Mouse (Mus musculus): ENCODE data around the gene Chaf1a. TPM values are rescaled to one million over a fixed set of nuclear protein-coding genes. Genes with fewer than 3 reads are reported as not detected.

Gene Chaf1a
- total and polyA plus RNA-seq, 3 experiments = 49.5 to 116 TPM; not detected in 1

- peaks cover 2 to 9% of the 10 kb centered on the region in 2 experiments; a peak in 3 of 4 replicates for H3K36me3 ChIP-seq (ENCODE audit: control insufficient read depth in 1 of 2, insufficient read depth in 2 of 2, low read length in 2 of 2)
- H3K4me1 ChIP-seq (ENCODE audit: control insufficient read depth in 1 of 2, insufficient read depth in 2 of 2, low read length in 2 of 2) = peaks cover 0 to 12% of the 10 kb centered on the region in 2 experiments; a peak in 1 of 4 replicates
Measured at GRCm38 (mm10) chr17:56071126-56071525, 30.9 kb downstream of the Chaf1a start.

GRCm38 (mm10) chr17:56072243-56072642, 32.0 kb downstream of the Chaf1a start:
- no peak for TF ChIP-seq E2F4 (IDR thresholded peaks at IDR 0.05; ENCODE audit: borderline replicate concordance, low read depth, low read length)
- no peak for TF ChIP-seq HCFC1 (IDR thresholded peaks at IDR 0.05; ENCODE audit: low read depth, low read length)
- TF ChIP-seq ELF1 (IDR thresholded peaks at IDR 0.05; ENCODE audit: low read depth, low read length) = no peak
- TF ChIP-seq ZMIZ1 (IDR thresholded peaks at IDR 0.05; ENCODE audit: low read depth, low read length) = no peak
- no peak for TF ChIP-seq POLR2AphosphoS5 (IDR thresholded peaks at IDR 0.05; ENCODE audit: borderline replicate concordance, low read depth, low read length)
- no peak for TF ChIP-seq ZKSCAN1 (IDR thresholded peaks at IDR 0.05; ENCODE audit: low read depth, low read length)
- no peak for TF ChIP-seq MEF2A (IDR thresholded peaks at IDR 0.05; ENCODE audit: extremely low read depth, insufficient replicate concordance, low read depth, low read length, poor library complexity, severe bottlenecking)
- no peak for TF ChIP-seq GATA1 (IDR thresholded peaks at IDR 0.05; ENCODE audit: low read depth, low read length)
- no peak for TF ChIP-seq CTCF (IDR thresholded peaks at IDR 0.05 in 2 of 3, conservative IDR thresholded peaks at IDR 0.05 in 1 of 3; ENCODE audit: control insufficient read depth in 1 of 3, insufficient read depth in 1 of 3, low read depth in 2 of 3, low read length in 3 of 3, poor library complexity in 1 of 3, severe bottlenecking in 1 of 3)
- TF ChIP-seq ETS1 (IDR thresholded peaks at IDR 0.05; ENCODE audit: low read depth, low read length) = no peak
- TF ChIP-seq TCF12 (IDR thresholded peaks at IDR 0.05; ENCODE audit: low read depth, low read length) = no peak
- TF ChIP-seq USF1 (IDR thresholded peaks at IDR 0.05; ENCODE audit: low read depth, low read length) = no peak
- TF ChIP-seq EP300 (IDR thresholded peaks at IDR 0.05; ENCODE audit: low read depth in 1 of 2, low read length in 2 of 2) = no peak
- TF ChIP-seq RCOR1 (IDR thresholded peaks at IDR 0.05; ENCODE audit: low read depth, low read length) = no peak
- TF ChIP-seq MXI1 (IDR thresholded peaks at IDR 0.05; ENCODE audit: low read depth, low read length) = no peak
- no peak for TF ChIP-seq USF2 (IDR thresholded peaks at IDR 0.05; ENCODE audit: borderline replicate concordance in 1 of 2, insufficient read depth in 1 of 2, low read depth in 1 of 2, low read length in 2 of 2)
- no peak for TF ChIP-seq MAFK (IDR thresholded peaks at IDR 0.05; ENCODE audit: borderline replicate concordance, low read depth, low read length)
- H3K4me3 ChIP-seq (ENCODE audit: control insufficient read depth in 1 of 2, insufficient read depth in 1 of 2, low read depth in 2 of 2, low read length in 2 of 2) = no peak overlapping the region
- peaks cover 2 to 4% of the 10 kb centered on the region in 2 experiments; a peak in 2 of 4 replicates for H3K36me3 ChIP-seq (ENCODE audit: control insufficient read depth in 1 of 2, insufficient read depth in 2 of 2, low read length in 2 of 2)
- H3K27me3 ChIP-seq (ENCODE audit: control insufficient read depth in 1 of 2, insufficient read depth in 2 of 2, low read length in 2 of 2) = no peaks in the 10 kb centered on the region
- H3K79me2 ChIP-seq (ENCODE audit: control insufficient read depth, insufficient read depth, low read length, poor library complexity) = peaks cover 2% of the 10 kb centered on the region; the same call in 1 of the 2 replicates
- H3K4me1 ChIP-seq (ENCODE audit: control insufficient read depth in 1 of 2, insufficient read depth in 2 of 2, low read length in 2 of 2) = peaks cover 0 to 12% of the 10 kb centered on the region in 2 experiments; a peak in 1 of 4 replicates
- H3K9me3 ChIP-seq (replicated peaks; ENCODE audit: insufficient read depth, low read length) = no peaks in the 10 kb centered on the region
- H3K27ac ChIP-seq (ENCODE audit: control insufficient read depth, low read depth, low read length) = no peak overlapping the region
- no peak for DNase-seq (ENCODE audit: low read depth, low spot score)
- no peak overlapping the region for H3K9ac ChIP-seq (ENCODE audit: control insufficient read depth, low read depth, low read length, poor library complexity, severe bottlenecking)

More at GRCm38 (mm10) chr17:56071126-56071525, 30.9 kb downstream of the Chaf1a start:
- DNase-seq (ENCODE audit: low read depth, low spot score) = no peak
- H3K27ac ChIP-seq (ENCODE audit: control insufficient read depth, low read depth, low read length) = no peak overlapping the region
- no peak overlapping the region for H3K4me3 ChIP-seq (ENCODE audit: control insufficient read depth in 1 of 2, insufficient read depth in 1 of 2, low read depth in 2 of 2, low read length in 2 of 2)
- no peak for TF ChIP-seq HCFC1 (IDR thresholded peaks at IDR 0.05; ENCODE audit: low read depth, low read length)
- no peak for TF ChIP-seq NELFE (IDR thresholded peaks at IDR 0.05; ENCODE audit: low read depth, low read length)
- no peak for TF ChIP-seq NRF1 (IDR thresholded peaks at IDR 0.05; ENCODE audit: insufficient read depth, low read depth, low read length, poor library complexity, severe bottlenecking)
- TF ChIP-seq POLR2AphosphoS2 (IDR thresholded peaks at IDR 0.05; ENCODE audit: low read length) = peak; percentile 80
- H3K79me2 ChIP-seq (ENCODE audit: control insufficient read depth, insufficient read depth, low read length, poor library complexity) = peaks cover 2% of the 10 kb centered on the region; the same call in 1 of the 2 replicates
- H3K27me3 ChIP-seq (ENCODE audit: control insufficient read depth in 1 of 2, insufficient read depth in 2 of 2, low read length in 2 of 2) = no peaks in the 10 kb centered on the region
- no peaks in the 10 kb centered on the region for H3K9me3 ChIP-seq (replicated peaks; ENCODE audit: insufficient read depth, low read length)
- H3K9ac ChIP-seq (ENCODE audit: control insufficient read depth, low read depth, low read length, poor library complexity, severe bottlenecking) = no peak overlapping the region

All from MEL (cell line).